Mouse (Mus musculus) left cerebral cortex, postnatal 14 days (tissue): Measurements from ENCODE around the gene Fabp7. TPM values are rescaled to one million over a fixed set of nuclear protein-coding genes. Genes with fewer than 3 reads are reported as not detected.

ENCODE experiments used
- DNase-seq, 2 experiments: peaks; one replicate each; pipeline ENCODE4 v3.0.0; 2021 to 2022; ENCODE audit warnings: low spot score in 2 of 2, mixed read lengths in 1 of 2
- intact Hi-C: fragments of 180-260 bp; cut with DNase I; formaldehyde crosslinking; loops from one replicate; pipeline ENCODE4 v1.15.1; 2025
- long read RNA-seq, 2 experiments: library from polyadenylated mRNA; stranded (forward); transcript quantifications; one replicate each; pipeline ENCODE4 v2.0.0; 2021
- total RNA-seq, 2 experiments: library from RNA; stranded (reverse); gene quantifications; 2 replicates each; pipeline ENCODE4 v1.2.3; 2021

Gene Fabp7
- 100 to 1,000 TPM; 162 to 165 TPM for total RNA-seq
- long read RNA-seq, experiment 1, transcript Fabp7-201 (4 exons, 804 nt) = major isoform, 114 of 122 reads
- long read RNA-seq, experiment 1, partial matches to known transcripts = 5 of 122 reads
- long read RNA-seq, experiment 1, other reads (novel, unspliced or antisense) = 2 of 122 reads
- long read RNA-seq, experiment 2, transcript Fabp7-201 (4 exons, 804 nt) = major isoform, 97 of 102 reads
- long read RNA-seq, experiment 2, partial matches to known transcripts = 3 of 102 reads
- long read RNA-seq, experiment 2, other reads (novel, unspliced or antisense) = 1 of 102 reads

DNA sequence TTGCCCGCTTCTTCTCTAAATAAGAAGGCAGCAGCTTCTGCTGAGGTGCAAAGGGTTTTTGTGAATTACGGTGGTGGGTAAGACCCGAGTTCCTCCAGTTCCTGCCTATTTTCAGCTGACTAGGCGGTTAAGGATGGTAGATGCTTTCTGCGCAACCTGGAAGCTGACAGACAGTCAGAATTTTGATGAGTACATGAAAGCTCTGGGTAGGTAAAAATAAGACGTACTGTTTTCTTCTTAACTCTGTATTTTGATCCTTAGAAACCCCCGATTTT, at the start of gene Fabp7:
Gene Fabp7, plus strand, starts transcription at position 6 of the 275 bp plus-strand sequence.
- no peak for DNase-seq
- intact Hi-C loops = no loop called here

DNA sequence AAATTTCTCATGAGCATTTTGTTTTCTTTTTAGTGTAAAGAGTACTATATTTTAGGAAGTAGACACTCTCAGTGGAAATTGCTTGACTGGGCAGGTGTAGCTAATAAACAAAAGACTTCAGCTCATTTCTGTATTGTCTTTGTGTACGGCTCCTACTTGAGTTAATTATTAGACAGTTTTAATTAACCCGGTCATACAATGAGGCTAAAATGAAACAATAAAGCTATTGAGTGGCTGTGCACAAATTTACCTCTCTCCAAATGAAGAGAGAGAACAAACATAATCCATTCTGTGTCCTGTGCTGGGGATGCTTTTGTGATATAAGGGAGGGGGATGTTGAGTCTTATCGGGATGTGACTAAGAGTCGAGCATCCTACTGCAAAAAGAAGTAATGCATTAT, 43.9 kb upstream of the Fabp7 start:
- DNase-seq = no peak
- intact Hi-C loops = loop anchor here (5.0 to 10.0 kb wide), 4 partner anchors 92 to 514 kb away; partner anchors contain the start of gene Gcc2

DNA sequence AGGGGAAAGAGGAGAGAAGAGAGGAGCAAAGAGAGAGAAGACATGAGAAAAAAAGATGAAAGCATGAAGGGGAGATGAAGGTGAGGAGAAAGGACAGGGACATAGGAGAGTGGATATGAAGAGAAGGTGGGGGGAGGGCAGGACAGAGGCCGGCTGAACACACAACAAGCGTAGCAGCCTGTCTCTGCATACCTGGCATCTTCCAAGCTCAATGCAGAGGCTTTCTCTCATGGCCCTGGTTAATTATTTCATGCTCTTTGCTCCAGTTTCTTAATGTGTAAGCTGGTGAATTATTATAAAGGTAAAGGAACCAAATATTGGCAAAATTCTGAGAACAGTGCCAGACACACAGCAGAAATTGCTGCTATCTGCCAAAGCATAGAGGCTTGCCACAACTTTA, 43.3 kb upstream of the Fabp7 start:
- intact Hi-C loops = loop anchor here (5.0 to 10.0 kb wide), 4 partner anchors 91 to 513 kb away; partner anchors contain the start of gene Gcc2
- DNase-seq = no peak

DNA sequence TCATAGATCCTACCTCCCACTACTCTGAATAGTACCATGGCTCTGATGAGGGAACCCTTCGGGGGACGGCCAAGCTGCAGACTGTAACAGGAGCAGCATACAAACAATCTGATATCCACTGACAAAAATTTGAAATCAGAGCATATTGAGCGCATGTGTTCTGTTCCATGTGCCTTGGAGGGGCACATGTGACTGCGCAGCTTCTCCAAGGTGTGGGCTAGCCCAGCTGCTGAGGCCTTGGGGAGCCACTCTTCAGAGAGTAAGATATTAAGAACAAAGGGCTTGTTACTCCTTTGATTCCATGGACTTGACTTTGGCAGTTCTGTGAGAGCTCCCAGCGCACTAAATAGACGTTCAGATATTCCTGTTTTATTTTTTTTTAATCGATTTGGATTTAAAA, 41.6 kb upstream of the Fabp7 start:
- intact Hi-C loops = loop anchor here (1.0 to 10.0 kb wide), 6 partner anchors 53 to 512 kb away; partner anchors contain the start of gene Gcc2
- no peak for DNase-seq

DNA sequence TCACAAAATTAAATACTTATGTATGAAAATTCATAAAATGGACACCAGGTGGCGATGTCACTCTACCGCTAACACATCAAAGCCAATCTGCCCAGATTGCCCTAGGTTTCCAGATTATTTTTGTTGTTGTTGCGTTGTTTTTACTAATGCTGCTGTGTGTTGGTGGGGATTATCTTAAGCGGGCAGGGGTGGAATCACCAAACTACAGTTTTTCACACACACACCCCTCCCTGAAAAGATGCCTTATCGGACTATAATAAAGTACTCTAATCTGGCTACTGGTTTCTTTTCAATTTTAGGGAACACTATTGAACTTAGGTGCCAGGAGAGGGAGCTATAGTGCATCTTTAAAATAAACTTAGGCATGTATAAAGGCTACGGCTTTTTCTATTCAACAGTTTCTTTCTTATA, 41.1 kb upstream of the Fabp7 start:
- intact Hi-C loops = loop anchor here (1.0 to 10.0 kb wide), 6 partner anchors 53 to 511 kb away; partner anchors contain the start of gene Gcc2
- DNase-seq = peak; percentile 52 to 79

DNA sequence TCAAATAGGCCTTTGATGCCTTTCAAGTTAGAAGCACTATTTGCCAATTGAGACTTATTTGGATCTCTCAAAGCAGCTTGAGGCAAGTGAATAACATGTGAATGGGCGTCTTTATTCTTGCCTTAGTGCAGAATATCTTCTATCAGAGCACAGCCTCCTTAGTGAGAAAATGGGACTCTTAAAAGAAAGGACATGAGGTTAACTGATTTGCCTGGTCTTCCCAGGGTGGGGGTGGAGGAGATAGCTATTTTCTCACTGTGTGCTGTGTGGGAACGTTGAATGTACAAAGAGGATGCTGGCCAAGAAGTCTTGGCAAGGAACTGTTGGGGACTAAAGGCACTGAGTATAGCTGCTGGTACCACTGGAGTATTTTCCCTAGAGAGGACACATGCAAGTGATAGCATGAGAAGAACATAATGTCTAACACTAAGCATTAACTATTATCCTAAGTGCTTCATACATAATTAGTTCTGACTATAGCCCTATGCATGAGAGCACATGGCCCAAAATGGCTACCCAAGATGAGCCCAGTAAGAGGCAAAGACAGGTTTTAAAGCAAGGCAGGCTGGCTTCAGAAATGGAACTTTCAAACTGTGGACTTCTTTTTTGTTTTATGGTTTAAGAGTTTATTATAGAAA, 40.4 kb upstream of the Fabp7 start:
- peak; percentile 21 to 40 for DNase-seq

DNA sequence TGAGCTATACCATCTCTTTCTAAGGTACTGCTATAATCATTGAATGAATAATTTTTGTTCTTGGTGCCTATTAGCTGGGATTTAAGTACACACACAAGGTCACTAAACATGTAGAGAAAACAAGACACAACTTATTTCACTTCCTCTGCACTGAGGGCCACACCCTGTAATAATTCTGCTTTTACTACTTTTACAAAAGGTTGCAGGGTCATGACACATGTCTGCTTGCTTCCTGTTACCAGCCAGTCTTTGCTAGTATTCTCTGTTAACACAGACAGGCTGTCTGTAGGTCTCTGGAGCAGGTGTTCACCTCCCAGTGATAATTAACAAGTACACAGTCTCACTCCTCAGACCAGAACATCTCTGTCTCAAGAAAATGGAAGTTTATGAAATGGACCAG, 39.2 kb upstream of the Fabp7 start:
- no peak for DNase-seq
- intact Hi-C loops = loop anchor here (10.0 kb wide), 2 partner anchors 281 to 509 kb away; partner anchors contain the start of gene Gcc2

More for the DNA sequence above, 40.4 kb upstream of the Fabp7 start:
- intact Hi-C loops = loop anchor here (5.0 to 10.0 kb wide), 4 partner anchors 88 to 511 kb away; partner anchors contain the start of gene Gcc2

DNA sequence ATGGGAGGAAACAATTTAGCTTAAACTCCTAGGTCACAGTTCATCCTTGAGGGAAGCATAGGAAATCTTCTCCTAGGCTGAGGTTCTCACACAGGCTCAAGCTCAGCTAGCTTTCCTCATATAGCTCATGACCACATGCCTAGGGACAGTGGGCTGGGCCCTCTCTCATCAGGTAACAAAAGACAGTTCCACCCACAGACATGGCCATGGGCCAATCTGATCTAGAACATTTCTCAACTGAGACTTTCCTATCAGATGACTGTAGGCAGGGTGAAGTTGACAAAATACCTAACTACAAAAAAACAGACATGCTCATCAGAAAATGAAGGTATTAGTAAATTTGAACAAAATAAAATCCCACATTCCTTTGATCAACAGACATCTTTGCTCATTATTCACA, 37.6 kb upstream of the Fabp7 start:
- no peak for DNase-seq
- intact Hi-C loops = loop anchor here (10.0 kb wide), 2 partner anchors 282 to 508 kb away; partner anchors contain the start of gene Gcc2

DNA sequence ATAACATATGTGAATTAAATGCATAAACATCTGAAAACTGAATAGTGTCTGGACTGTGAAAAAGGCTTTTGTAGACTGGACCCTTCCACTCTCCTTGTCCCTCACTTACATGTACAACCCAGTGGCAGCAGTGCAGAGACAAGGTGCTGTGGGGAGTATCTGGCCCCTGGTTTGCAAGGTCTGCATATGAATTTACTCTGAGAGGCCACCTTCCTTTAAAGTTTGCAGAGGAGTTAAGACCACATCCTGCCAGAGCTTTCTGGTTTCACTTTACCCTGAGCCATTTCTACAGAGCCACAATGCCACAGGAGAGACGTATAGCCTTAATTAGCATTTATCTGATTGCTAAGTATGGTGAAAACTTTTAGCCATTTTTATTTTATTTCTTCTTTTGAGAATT, 31.3 kb upstream of the Fabp7 start:
- intact Hi-C loops = no loop called here
- no peak for DNase-seq

DNA sequence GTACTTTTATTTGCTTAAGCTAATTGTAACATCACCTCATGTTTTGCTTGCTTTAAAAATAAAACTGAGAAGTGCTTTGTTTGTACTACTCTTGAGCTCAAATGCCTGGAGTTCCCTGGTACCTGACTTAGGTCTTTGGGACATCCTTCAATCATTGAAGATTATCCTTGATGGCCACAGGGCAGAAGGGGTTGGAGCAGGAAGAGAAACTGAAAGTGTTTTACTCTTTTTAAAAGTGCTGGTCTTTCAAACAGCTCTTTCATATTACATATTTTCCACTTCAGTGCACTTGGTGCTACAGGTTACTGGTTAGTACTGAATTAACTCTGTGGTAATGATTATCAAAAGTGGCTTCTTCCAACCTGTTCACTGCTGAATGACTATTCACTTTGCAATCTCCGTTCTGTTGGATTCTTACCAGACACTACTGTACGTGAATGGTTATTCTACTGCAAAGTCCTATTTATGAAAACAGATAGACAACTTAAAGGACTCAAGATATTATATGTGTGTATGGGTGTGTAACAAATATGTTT, 29.4 kb upstream of the Fabp7 start:
- DNase-seq = no peak
- intact Hi-C loops = no loop called here

DNA sequence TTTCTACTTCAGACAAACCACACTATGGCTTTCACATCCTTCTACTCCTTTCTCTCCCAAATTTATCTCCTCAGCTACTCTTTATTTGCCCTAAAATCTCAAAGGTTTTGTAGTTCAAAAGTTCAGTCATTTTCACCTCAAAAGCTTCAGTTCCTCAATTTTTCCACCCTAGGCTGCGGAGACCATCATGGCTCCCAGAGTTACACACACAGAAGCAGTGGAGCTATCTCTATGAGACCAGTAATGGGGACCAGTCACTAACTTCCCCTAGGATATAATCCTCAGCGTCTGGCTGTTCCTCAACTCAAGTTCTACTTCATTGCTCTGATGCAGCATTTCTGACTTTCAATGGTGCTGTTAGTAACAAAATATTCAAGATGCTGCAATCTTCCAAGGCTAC, 25.7 kb upstream of the Fabp7 start:
- DNase-seq = no peak

DNA sequence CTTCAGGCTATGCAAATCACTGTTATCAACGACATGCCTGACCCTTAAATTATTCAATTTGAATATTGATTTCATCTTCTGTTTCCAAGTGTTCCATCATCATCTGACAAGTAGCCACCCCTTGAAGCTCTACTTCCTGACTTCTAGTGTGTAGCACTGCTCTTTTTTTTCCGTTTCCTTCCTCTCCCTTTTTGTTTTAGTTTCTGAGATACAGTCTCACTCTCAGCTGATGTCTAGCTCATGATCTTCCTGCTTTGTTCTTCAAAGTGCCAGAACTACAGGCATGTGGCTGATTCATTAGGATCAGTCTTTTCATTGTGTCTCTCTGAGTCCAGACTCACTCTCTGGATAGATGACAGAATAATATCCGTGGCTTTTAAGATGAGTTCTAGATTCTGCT, 24.0 kb upstream of the Fabp7 start:
- intact Hi-C loops = no loop called here
- no peak for DNase-seq

More for the DNA sequence above, 25.7 kb upstream of the Fabp7 start:
- intact Hi-C loops = no loop called here

DNA sequence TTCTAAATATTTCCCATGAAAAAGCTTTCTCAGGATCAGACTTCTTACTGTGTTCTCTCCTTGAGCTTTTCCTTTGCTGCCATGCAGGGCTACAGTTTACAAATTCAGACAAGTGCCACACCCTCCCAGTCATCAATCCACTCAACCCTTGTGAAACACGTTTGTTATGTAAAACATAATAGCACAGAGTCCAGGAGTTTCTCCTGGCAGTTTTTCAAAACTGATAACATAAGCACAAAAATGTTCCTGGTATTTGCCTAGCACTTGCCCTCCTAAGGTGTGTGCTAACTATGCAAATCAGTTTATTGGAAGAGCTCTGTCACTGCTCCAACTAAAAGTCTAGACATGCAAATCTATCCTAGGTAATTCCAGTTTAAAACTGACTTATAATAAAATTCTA, 21.6 kb upstream of the Fabp7 start:
- intact Hi-C loops = no loop called here
- no peak for DNase-seq

DNA sequence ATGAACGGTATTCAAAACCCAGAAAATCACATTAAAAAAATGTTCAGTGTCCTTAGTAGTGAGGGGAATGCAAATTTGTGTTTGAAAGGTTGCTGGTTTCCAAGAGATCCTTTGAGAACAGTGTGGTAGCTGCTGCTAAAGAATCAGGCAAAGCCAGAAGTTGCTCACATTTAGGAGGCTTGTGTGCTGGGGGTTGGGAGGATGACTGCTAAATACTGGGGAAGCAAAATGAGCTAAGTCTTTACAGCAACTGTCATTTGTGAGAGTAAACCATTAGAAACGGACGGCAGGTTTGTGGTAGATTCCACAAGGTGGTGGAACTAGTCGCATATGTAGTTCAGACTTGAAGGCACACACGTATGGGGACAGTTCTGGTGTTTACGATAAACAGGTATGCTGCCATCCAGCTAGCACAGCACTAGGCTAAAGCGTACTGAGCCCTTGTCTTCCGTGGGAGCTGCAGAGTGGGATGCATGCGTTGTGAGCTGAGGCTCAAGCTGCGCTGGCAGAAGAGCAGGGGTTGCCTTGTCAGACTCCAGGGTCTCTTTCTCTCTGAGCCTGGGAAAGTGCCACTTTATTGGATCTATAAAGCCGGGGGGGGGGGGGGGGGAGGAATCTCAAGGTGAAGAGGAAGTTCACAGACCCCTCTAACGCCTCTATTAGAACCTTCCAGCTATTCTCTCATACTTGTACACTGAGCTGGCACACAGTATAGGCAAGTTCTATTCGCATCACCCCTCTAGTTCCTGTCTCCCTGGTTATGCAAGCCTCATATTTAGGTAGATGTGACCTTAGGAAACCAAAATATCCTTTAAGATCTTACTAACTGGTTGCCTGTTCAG, 1.2 kb upstream of the Fabp7 start:
- DNase-seq = peak; percentile 34 to 76
- intact Hi-C loops = no loop called here

DNA sequence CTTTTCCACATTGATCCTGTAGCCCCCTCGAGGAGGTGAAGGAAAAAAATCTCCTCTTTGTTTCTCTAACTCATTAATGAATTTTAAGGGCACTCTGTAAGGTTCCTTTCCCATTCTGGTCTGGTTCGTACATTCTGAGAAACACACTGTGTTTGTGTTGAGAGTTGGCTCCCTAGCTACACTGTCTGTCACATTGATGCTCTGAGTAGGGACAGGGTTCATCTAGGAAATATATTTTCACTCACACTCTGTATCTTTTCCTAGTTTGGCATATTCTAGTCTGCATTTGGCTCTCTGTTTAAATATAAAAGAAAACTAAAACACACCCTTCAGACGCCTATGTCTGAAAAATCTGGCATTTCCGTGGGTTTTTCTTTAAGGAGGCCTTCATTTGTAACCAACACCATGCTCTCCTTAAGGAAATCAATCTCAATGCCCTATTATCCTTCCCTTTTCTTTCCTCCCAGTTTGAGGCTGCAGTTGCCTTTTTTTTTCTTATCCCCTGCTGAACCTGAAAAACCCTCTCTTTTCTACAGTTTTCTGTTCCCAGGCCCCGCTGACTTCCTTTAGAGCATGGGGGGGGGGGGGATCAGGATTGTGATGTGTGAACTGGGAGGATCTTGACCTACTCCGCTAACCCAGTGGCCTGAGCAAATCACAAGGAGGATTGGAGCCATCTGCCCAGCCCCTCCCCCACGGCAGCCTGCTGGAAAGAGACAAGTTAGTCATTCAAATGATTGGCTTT, 378 bp upstream of the Fabp7 start:
- peak; percentile 84 to 94 for DNase-seq
- intact Hi-C loops = no loop called here

DNA sequence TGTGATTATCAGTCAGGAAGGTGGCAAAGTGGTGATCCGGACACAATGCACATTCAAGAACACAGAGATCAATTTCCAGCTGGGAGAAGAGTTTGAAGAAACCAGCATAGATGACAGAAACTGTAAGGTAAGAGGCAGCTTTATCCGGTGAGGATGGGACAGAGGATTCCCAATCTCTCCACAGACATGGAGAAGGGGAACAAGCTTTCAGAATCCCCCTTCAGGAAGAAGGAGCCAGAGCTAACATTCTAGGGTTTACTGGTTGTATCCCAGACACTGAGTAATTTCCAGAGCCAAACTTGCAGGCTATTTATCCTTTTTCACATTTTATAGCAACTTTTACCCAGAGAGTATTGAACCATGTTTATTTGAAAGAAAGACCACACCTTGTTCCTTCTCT, 871 bp downstream of the Fabp7 start:
- no peak for DNase-seq
- intact Hi-C loops = no loop called here

DNA sequence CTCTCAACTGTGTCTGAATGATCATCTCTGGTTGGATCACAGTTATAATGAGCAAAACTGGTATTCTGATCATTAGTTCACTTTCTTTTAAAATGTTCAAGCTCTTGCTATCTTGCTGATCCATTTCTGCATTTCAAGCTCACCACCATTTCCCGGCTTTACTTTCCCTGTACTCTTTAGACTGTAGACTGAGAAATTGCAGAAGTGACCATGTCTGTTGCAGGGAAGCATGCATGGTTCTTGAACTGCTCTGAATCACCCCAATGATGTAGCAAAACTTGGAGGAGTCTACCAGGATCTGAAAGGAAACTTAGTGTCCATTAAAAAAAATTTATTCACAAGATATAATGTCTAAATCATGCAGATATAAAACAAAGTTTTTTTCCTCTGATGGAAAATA, 8.3 kb downstream of the Fabp7 start:
- no peak for DNase-seq
- intact Hi-C loops = no loop called here

DNA sequence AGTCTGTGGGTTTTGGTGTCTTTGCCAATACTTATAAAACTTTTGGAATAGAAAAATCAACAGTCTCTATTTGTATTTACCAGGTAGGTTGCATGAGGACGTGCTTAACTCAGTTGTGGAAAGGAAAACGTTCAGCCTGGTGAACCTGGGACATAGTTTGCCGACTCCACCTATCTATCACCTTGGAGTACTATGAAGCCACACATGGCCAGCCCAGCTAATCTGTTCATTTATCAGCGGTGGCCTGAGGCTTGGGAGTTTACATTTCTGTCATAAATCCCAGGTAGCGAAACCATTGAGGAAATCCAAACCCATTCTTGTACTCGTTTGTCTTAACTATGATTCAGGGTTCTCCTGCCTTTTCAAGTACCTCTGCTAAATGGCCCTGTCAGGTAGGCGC, 9.3 kb downstream of the Fabp7 start, which contains the start of gene Smpdl3a:
Gene Smpdl3a, plus strand, starts transcription at position 318 of the 400 bp plus-strand sequence.
- intact Hi-C loops = no loop called here
- no peak for DNase-seq
